In the genomic region with DNA sequence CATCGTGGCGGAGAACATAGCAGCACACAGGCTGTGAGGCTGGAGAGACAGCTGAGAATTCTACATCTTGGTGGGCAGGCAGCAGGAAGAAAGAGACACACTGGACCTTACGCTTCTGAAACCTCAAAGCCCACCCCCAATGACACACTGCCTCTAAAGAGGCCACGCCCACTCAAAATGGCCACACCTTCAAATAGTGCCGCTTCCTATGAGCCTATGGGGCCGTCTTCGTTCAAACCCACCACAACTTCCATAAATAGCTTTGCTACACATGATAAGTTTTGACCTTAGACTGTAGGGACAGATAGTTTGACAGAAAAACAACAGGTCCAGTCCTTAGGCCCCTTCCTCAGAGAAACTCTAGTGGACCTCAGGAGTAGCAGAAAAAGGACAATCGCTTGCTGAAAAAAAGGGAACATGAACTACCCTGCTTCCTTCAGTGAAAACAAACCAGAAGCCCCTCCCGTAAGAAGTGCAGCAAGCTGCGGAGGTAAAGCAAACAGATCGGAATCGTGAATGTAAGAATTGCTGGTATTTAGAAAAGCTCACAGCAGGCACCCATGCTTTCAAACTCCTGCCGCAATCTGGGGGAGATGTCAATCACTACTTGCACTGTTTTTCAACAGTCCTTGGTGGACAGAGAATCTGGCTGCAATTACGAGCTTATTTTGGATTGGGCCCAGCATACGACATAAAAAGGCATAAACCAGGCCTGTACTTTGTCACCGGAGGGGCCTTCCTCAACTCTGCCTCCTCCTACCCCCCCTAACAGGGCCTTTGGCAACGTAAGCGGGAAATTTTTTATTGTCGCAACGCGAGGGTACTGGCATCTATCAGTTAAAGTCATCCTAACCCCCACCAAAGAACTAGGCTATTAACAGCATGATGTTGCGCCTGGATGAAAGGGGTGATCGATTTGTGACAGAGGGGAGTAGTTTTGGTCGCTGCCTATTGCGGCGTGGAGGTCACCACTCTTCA, we compare ENCODE assay signal across 8 mouse cellular contexts. TPM values are rescaled to one million over a fixed set of nuclear protein-coding genes. Genes with fewer than 3 reads are reported as not detected.
DNase-seq lines count a peak whose midpoint lies in the region; ATAC-seq and TF ChIP-seq lines count a peak whose summit lies in the region.

No protein-coding gene starts in this region.

- no peaks in the 10 kb centered on the region for H3K36me3 ChIP-seq in liver, postnatal 0 days (replicated peaks; ENCODE audit: insufficient read depth, low read length)

- peak; percentile 34 to 52 for DNase-seq in kidney, postnatal 4 days
- no peak for DNase-seq in kidney, adult 11 months
- DNase-seq in embryo, embryonic 11.5 days (ENCODE audit: low read depth, low spot score), result peak; percentile 24
- DNase-seq in heart, postnatal 36 days, result peak; percentile 29 to 40
- no peak for DNase-seq in liver, postnatal 0 days
- peak; percentile 43 for DNase-seq in retina, postnatal 1 day
- DNase-seq in layer of hippocampus, postnatal 14 days (ENCODE audit: low spot score in 2 of 2), result no peak
- no peak for DNase-seq in ovary, postnatal 10 days (ENCODE audit: low spot score)

- TF ChIP-seq EP300 in liver, postnatal 0 days (IDR thresholded peaks at IDR 0.05; ENCODE audit: low read depth), result no peak

- intact Hi-C loops in heart, postnatal 36 days (cut with DNase I), result loop anchor here (2.0 to 5.0 kb wide), 2 partner anchors 34 to 124 kb away; no protein-coding TSS in a partner anchor

- peak overlapping the region; percentile 81 for H3K27ac ChIP-seq in liver, postnatal 0 days (ENCODE audit: low read depth)

- peak overlapping the region; percentile 94 for H3K4me2 ChIP-seq in liver, postnatal 0 days (ENCODE audit: low read depth, low read length)

- no peaks in the 10 kb centered on the region for H3K9me3 ChIP-seq in liver, postnatal 0 days (ENCODE audit: low read length)

- no peaks in the 10 kb centered on the region; the same call in 1 of the 2 replicates for H3K4me1 ChIP-seq in liver, postnatal 0 days (ENCODE audit: insufficient read depth)

- peak overlapping the region; percentile 67 for H3K4me3 ChIP-seq in liver, postnatal 0 days (ENCODE audit: low read depth, low read length)

- TF ChIP-seq CTCF in liver, postnatal 0 days (IDR thresholded peaks at IDR 0.05; ENCODE audit: low read depth), result no peak

- ATAC-seq in liver, postnatal 0 days, result no peak

- H3K9ac ChIP-seq in liver, postnatal 0 days (replicated peaks), result peak overlapping the region; percentile 8; the same call in 1 of the 2 replicates

- 13% methylated on average over 26 of the region's 26 CpGs for WGBS in liver, postnatal 0 days (ENCODE audit: insufficient replicate concordance)

- no peaks in the 10 kb centered on the region for H3K27me3 ChIP-seq in liver, postnatal 0 days (ENCODE audit: insufficient read depth, low read length)

RNA-seq across cellular contexts. Expression of a gene that starts 0.9 kb away (rescaled TPM):
- 10 to 100 TPM; 42.2 to 47.9 TPM for total RNA-seq in heart, postnatal 36 days (2021)
- 19.2 and 21.2 TPM in 2 replicates for polyA plus RNA-seq in liver, postnatal 0 days (2015; fragmentation: Nextera tagmentation; extraction: Ambion mirVana)
- total RNA-seq in layer of hippocampus, postnatal 14 days (2021), result 10 to 100 TPM; 40.3 to 59.2 TPM

Comparison
In these comparisons a context has a peak if more than half of its experiments do, and no peak if none do; other contexts are left out.
1. DNase-seq: peak in kidney, postnatal 4 days (2 of 2), embryo, embryonic 11.5 days (single experiment), heart, postnatal 36 days (2 of 2) and retina, postnatal 1 day (single experiment); none in kidney, adult 11 months (single experiment), liver, postnatal 0 days (single experiment), layer of hippocampus, postnatal 14 days (0 of 2) and ovary, postnatal 10 days (single experiment).